10 mouse cellular contexts compared by ENCODE assay signal in genomic region chr4:95137413-95138143, GRCm38 (mm10).
DNase-seq lines count a peak whose midpoint lies in the region; ATAC-seq and TF ChIP-seq lines count a peak whose summit lies in the region.
"Had no signal": no experiment of that assay in that cellular context is flagged by ENCODE, and none has a peak within 500 bp of the region (broad histone marks: within the 10 kb centered on the region; RNA-seq: fewer than 3 reads in every experiment).

No protein-coding gene starts in this region.

- 0 out of 2 replicates have a peak, but pooled peaks have one; percentile 39 for ATAC-seq in lung, embryonic 16.5 days (ENCODE audit: low read depth)
- no peak for ATAC-seq in limb, embryonic 12.5 days (ENCODE audit: insufficient number of reproducible peaks, insufficient read depth, low FRiP score, low TSS enrichment, low read depth)
- ATAC-seq in stomach, embryonic 14.5 days (ENCODE audit: insufficient number of reproducible peaks, insufficient read depth, low FRiP score, low read depth): 0 out of 2 replicates have a peak, but pooled peaks have one; percentile 44
- ATAC-seq in liver, postnatal 0 days: no peak

- H3K9ac ChIP-seq in lung, embryonic 16.5 days (ENCODE audit: low read length): 0 out of 2 replicates have a peak overlapping the region, but pooled peaks have one; percentile 16
- H3K9ac ChIP-seq in limb, embryonic 12.5 days (replicated peaks): no peak overlapping the region
- H3K9ac ChIP-seq in stomach, embryonic 14.5 days (replicated peaks; ENCODE audit: low read depth, low read length): no peak overlapping the region
- H3K9ac ChIP-seq in liver, postnatal 0 days (replicated peaks): no peak overlapping the region

- 64% methylated on average over 12 of the region's 12 CpGs for WGBS in lung, embryonic 16.5 days
- 66% methylated on average over 12 of the region's 12 CpGs for WGBS in limb, embryonic 12.5 days
- 67% methylated on average over 12 of the region's 12 CpGs for WGBS in stomach, embryonic 14.5 days
- WGBS in liver, postnatal 0 days (ENCODE audit: insufficient replicate concordance): 79% methylated on average over 12 of the region's 12 CpGs

- no peak overlapping the region for H3K4me2 ChIP-seq in lung, embryonic 16.5 days (ENCODE audit: low read depth, low read length)
- no peak overlapping the region for H3K4me2 ChIP-seq in limb, embryonic 12.5 days
- H3K4me2 ChIP-seq in stomach, embryonic 14.5 days (replicated peaks; ENCODE audit: low read depth, low read length): no peak overlapping the region
- no peak overlapping the region for H3K4me2 ChIP-seq in liver, postnatal 0 days (ENCODE audit: low read depth, low read length)

- no peaks in the 10 kb centered on the region for H3K36me3 ChIP-seq in lung, embryonic 16.5 days (ENCODE audit: control insufficient read depth, insufficient read depth, low read length)
- no peaks in the 10 kb centered on the region for H3K36me3 ChIP-seq in limb, embryonic 12.5 days
- H3K36me3 ChIP-seq in stomach, embryonic 14.5 days (ENCODE audit: control insufficient read depth, insufficient read depth, low read length): no peaks in the 10 kb centered on the region
- no peaks in the 10 kb centered on the region for H3K36me3 ChIP-seq in liver, postnatal 0 days (replicated peaks; ENCODE audit: insufficient read depth, low read length)

- H3K27me3 ChIP-seq in lung, embryonic 16.5 days (ENCODE audit: control insufficient read depth, insufficient read depth, low read depth, low read length): no peaks in the 10 kb centered on the region
- H3K27me3 ChIP-seq in limb, embryonic 12.5 days: no peaks in the 10 kb centered on the region
- no peaks in the 10 kb centered on the region for H3K27me3 ChIP-seq in stomach, embryonic 14.5 days (ENCODE audit: control insufficient read depth, insufficient read depth, low read length)
- H3K27me3 ChIP-seq in liver, postnatal 0 days (ENCODE audit: insufficient read depth, low read length): no peaks in the 10 kb centered on the region

- H3K27ac ChIP-seq in lung, embryonic 16.5 days (ENCODE audit: low read length): peak overlapping the region; percentile 40; the same call in 1 of the 2 replicates
- peak overlapping the region; percentile 90 for H3K27ac ChIP-seq in limb, embryonic 12.5 days
- no peak overlapping the region for H3K27ac ChIP-seq in stomach, embryonic 14.5 days (ENCODE audit: low read length)
- H3K27ac ChIP-seq in liver, postnatal 0 days (ENCODE audit: low read depth): no peak overlapping the region
- H3K27ac ChIP-seq: macrophage had no signal

- no peak overlapping the region for H3K4me3 ChIP-seq in lung, embryonic 16.5 days (ENCODE audit: low read length)
- no peak overlapping the region for H3K4me3 ChIP-seq in limb, embryonic 12.5 days (replicated peaks)
- H3K4me3 ChIP-seq in stomach, embryonic 14.5 days (ENCODE audit: low read depth, low read length): no peak overlapping the region
- H3K4me3 ChIP-seq in liver, postnatal 0 days (ENCODE audit: low read depth, low read length): no peak overlapping the region

- TF ChIP-seq EP300 in liver, postnatal 0 days (IDR thresholded peaks at IDR 0.05; ENCODE audit: low read depth): no peak

- H3K4me1 ChIP-seq in lung, embryonic 16.5 days (replicated peaks; ENCODE audit: control insufficient read depth, insufficient read depth, low read length): peaks cover 8% of the 10 kb centered on the region; the same call in 1 of the 2 replicates
- H3K4me1 ChIP-seq in limb, embryonic 12.5 days (replicated peaks): peaks cover 59% of the 10 kb centered on the region
- H3K4me1 ChIP-seq in stomach, embryonic 14.5 days (ENCODE audit: control insufficient read depth, insufficient read depth, low read length): 0 out of 2 replicates have a peak, but pooled peaks cover 3% of the 10 kb centered on the region
- peaks cover 6% of the 10 kb centered on the region for H3K4me1 ChIP-seq in liver, postnatal 0 days (ENCODE audit: insufficient read depth)

- peak; percentile 28 for DNase-seq in adrenal gland, postnatal 25 days
- DNase-seq in adrenal gland, adult 18-20 months (ENCODE audit: low spot score in 2 of 2): no peak
- no peak for DNase-seq in lung, postnatal 14 days
- no peak for DNase-seq in thymus, adult 18-20 months
- DNase-seq in liver, postnatal 0 days: no peak
- DNase-seq: kidney, adult 18-20 months had no signal

- TF ChIP-seq CTCF in liver, postnatal 0 days (IDR thresholded peaks at IDR 0.05; ENCODE audit: low read depth): no peak

- no peaks in the 10 kb centered on the region for H3K9me3 ChIP-seq in lung, embryonic 16.5 days (ENCODE audit: control insufficient read depth, low read length)
- H3K9me3 ChIP-seq in limb, embryonic 12.5 days: no peaks in the 10 kb centered on the region
- H3K9me3 ChIP-seq in stomach, embryonic 14.5 days (ENCODE audit: control insufficient read depth, low read depth, low read length): no peaks in the 10 kb centered on the region
- no peaks in the 10 kb centered on the region for H3K9me3 ChIP-seq in liver, postnatal 0 days (ENCODE audit: low read length)

Comparison
In these comparisons a context has a peak if more than half of its experiments do, and no peak if none do; other contexts are left out.
1. ATAC-seq: peak in lung, embryonic 16.5 days (single experiment) and stomach, embryonic 14.5 days (single experiment); none in limb, embryonic 12.5 days (single experiment) and liver, postnatal 0 days (single experiment).
2. H3K27ac ChIP-seq: peak in lung, embryonic 16.5 days (single experiment) and limb, embryonic 12.5 days (single experiment); none in stomach, embryonic 14.5 days (single experiment) and liver, postnatal 0 days (single experiment).